Mouse (Mus musculus) kidney, postnatal 10 days (tissue): ENCODE measurements around the gene Napepld.
"Not testable (repeated sequence)": the region's sequence is repeated elsewhere in the genome, so short reads cannot be mapped to it uniquely, and the experiment has no call there.

Source experiments
- DNase-seq: peaks from one replicate; pipeline ENCODE4 v3.0.0; 2021; ENCODE audit warnings: mixed read lengths

Napepld gene

DNA sequence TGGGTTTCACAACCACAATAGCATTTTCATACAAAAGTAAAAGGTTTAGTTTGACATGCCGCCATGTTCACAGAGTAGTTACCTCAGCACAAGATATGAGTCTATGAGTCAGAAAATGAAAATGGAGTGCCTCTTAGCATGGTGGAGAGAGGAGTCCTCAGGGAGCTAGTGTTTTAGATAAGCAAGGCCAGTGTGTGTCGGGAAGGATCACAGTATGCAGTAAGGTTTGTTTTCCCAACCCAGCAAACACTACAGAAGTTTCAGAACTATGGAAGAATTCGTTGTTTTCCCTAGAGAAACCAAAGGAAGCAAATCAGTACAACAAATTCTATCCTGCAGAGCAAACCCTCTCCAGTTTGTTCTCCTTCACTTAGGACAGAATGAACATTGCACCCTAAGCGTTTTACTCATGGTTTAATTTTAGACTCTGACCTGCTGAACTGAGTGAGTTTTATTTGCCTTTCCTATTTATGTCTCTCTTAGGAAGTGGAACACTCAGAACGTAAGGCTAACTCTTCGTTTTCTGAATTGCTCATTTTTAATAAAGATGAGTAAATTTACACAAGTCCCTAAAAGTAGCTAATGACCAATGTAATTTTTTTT is 1.8 kb upstream of the Napepld start:
- DNase-seq = no peak

GRCm38 (mm10) chr5:21702009-21702364 is 791 bp upstream of the Napepld start:
- no peak for DNase-seq

DNA sequence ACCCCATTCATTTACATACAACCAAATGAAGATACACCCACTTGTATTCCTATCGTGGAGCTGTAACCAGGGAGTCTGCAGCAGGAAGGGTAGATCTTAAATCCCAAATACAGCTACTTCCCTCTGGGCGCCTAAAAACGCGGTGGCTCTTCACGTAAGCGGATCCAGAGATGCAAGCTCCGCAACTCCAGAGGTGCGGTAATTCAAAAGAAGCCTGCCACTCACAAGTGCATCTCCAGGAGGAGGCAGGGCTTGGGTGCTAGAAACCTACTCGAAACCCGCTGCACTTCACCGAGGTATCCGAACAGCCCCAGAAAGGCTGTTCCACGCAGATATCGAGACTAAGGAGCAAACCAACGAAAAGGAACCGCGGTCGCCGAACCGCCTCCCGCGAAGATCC is 262 bp downstream of the Napepld start:
- no peak for DNase-seq

GRCm38 (mm10) chr5:21700272-21700821 is 849 bp downstream of the Napepld start:
- no peak for DNase-seq

DNA sequence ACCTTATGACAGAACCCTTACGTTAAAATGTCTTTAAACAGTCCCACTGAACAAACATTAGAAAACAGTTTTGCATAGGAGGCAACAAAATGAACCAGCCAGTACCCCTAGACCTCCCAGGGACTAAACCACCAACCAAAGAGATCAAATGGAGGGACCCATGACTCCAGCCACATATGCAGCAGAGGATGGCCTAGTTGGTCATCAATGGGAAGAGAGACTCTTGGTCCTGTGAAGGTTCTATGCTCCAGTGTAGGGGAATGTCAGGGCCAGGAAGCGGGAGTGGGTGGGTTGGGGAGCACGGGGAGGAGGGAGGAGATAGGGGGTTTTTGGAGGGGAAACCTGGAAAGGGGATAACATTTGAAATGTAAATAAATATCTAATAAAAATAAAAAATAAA is 1.6 kb downstream of the Napepld start:
- not testable (repeated sequence) for DNase-seq

- DNase-seq = no peak
These were observed 6.2 kb downstream of the Napepld start for GRCm38 (mm10) chr5:21694854-21695490.

DNA sequence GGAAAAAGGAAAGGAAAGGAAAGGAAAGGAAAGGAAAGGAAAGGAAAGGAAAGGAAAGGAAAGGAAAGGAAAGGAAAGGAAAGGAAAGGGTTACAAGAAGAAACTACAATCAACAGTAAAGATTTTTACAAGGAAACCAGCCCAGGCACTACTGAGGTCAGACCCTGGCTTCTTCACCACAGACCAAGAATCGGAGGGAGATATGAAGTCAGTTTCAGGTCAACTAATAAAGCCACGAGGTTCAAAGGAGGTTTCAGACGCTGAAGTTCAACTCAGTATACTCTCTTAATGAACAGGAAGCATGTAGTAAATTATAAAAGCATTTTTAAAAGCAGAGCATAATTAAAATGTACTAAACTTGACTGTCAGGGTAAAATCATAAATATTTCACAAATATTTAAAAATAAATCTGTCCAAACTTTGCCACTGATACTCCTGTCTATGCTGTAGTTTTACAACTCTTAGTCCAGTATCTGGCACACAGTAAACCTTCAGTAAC is 7.8 kb downstream of the Napepld start:
- no peak for DNase-seq

- DNase-seq = no peak
These were observed 9.0 kb downstream of the Napepld start for GRCm38 (mm10) chr5:21692230-21692629.

GRCm38 (mm10) chr5:21687042-21687441 is 14.2 kb downstream of the Napepld start:
- no peak for DNase-seq

- no peak for DNase-seq
These were observed 16.2 kb downstream of the Napepld start for GRCm38 (mm10) chr5:21685001-21685400.

GRCm38 (mm10) chr5:21683811-21684210 is 17.4 kb downstream of the Napepld start:
- no peak for DNase-seq

DNA sequence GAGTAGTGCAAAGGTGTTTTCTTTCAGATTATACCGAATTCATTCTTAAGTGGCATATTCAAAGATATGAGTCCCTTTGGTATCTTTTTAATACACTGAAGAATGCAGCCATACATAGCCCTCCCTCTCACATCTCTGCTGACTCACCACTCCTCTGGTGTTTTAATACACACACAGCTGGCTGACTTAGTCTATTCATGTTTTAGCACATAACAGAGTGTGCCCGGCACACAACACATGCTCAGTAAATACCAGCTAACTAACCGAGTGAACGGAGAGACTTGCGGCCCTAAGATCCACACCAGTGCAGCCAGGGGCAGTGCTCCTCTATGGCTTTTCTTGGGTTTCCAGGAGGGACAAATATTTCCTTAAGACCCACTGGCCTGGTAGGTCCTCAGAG is 20.3 kb downstream of the Napepld start:
- DNase-seq = no peak

DNA sequence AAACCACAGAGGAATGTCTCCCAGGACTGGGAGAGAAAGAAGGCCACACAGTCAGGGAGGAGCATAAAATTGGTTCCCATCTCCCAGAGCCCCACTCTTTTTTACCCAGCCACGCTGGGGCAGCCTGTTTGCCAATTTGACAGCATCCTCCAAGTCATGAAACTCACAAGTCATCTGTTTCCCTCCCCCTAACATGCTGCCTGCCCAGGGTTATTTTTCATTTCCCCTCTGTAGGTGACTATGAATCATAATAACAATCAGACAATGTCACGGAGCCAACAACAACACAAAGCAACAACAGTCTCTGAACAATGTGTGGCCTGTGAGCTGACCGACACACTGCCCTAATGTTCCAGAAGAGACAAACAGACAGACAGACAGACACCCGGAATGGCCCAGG is 21.2 kb downstream of the Napepld start:
- no peak for DNase-seq

DNA sequence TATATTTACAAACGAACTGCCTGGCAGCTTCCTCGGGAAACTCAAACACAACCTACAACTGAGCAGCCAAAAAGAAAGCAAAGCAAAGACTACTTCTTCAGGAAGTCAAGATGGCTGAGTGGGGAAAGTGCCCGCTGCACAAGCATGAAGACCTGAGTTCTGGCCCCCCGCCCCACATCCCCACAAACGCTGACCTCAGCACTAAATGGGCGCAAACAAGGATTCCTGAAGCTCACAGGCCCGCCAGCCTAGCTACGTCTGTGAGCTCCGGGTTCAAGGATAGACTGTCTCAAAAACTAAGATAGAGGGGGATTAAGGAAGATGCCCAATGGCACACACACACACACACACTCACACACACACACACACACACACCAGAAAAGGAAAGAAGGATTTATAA is 22.8 kb downstream of the Napepld start:
- no peak for DNase-seq

DNA sequence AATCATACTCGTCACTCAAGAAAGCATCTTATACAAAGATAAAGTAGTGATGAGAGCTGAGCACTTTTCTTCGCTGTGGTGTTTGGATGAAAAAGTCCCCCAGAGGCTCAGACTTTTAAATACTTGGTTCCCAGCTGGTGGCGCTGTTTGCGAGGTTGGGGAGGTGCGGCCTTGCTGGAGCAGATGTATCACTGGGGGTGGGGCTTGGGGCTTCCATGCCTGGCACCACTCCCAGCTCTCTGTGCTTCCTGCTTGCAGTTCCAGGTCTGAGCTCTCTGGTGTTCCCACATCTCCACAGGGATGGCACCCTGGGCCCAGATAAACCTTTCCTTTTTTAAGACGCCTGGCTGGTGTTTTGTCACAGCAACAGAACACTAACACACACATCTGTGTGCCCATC is 23.3 kb downstream of the Napepld start:
- DNase-seq = no peak

DNA sequence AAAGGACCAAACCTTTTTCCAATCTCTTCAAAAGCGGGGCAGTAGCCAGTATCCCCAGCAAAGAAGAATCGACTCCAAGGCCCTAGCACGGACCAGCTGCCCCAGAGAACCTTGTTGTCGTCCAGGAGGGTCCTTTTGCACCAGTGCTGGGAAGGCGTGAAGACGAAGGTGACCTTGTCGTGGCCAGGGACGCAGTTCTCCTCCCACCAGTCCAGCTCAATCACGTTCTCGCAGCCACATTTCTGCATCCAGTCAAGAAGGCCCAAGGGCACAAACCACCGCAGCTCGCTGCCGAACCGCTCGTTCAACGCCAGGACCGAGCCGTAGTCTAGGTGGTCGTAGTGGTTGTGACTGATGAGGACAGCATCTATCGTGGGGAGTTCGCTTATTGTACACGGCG is 25.7 kb downstream of the Napepld start:
- DNase-seq = no peak

DNA sequence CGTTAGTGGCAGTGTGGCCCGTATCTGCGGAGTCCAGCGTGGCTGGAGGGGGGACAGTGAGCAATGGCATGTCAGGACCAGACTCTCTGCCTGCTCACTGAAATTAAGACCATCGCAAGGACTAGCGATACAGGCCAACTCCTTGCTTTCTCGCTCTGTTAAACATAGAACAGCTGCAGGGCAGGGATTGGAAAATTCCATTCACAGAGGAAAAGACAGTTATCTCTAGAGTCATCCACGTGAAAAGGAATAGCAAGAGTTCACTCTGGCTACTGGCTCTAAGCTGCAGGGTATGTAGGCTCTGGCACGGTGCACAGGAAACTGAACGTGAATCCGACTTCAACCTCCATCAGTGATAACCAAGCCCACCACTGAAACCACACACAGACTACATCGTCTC is 26.2 kb downstream of the Napepld start:
- no peak for DNase-seq

DNA sequence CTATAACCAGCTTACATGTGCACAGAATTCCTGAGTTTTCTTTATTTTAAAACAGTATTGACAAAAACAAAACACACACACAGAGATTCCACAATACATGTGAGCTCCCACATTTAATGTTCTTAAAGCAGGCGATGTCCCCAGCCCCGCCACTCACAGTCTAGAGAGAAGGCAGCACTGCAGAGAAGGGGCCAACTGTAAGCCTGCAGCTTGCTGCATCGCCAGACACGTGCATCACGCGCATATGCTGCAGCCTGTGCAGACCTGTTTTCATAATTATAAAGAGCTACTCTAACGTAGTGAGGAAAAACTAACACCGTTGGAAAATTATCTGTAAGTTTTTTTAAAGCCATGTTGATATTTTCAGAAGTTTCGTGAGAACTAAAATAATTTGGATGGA is 27.5 kb downstream of the Napepld start:
- DNase-seq = no peak

- DNase-seq = no peak
These were observed 28.2 kb downstream of the Napepld start for GRCm38 (mm10) chr5:21672812-21673635.

DNA sequence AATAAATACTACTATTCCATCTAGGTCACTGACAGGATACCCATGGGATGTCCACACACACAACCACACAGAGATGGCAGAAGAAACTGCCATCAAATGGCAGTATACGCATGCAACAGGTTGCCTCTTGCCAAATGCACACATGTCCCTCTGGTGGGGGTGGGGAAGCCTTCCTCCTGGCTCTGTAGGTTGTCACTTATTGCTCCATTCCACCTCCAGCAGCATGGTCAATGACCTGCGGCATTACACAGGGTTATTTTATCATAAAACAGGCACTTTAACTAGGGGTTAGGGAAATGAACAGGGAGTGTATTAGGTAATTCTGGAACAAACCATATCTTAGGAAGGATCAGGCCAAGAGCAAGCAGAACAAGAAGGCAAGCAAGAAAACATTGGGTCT is 31.9 kb downstream of the Napepld start:
- DNase-seq = no peak

DNA sequence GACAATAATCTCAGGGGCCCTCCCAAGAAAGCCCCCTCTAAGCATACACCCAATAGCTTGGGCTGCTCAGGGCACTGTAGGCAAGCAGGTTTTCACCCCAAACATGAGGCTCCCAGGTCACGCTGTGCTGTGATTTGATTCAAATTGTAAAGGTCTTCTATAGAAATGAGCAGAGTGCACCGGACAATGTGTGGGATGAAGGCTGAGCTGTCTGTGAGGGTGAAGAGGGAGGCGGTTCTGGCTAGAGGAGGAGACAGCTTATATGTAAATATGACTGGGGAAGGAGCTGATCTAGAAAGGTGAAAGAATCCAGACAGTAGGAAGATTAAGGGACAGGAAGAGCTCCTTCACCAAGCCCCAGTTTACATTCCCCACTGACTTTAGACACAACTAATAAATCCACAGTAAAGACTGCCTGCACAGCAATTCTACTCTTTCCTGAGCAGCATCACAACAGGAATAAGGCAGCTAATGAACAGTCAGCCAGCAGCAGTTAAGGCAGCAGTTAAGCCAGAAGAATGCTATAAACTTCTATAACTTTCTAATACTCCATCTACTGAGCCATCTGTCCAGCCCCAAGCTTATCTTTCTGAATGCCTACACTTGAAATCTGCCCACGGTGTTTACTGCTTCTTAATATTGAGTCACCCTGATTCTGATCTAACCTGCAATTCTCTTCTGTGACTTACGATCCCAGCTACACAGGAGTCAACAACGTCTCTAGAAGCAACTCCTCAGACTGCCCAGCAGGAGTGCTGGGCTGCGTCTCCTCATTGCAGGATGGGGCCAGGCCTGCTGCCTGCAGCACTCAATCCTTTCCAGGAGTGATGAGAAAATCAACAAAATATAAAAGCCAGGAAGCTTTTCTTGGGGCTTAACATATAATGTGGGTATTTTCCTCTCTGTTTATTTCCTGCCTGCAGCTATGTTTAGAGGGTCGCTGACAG is 33.7 kb downstream of the Napepld start:
- no peak for DNase-seq

DNA sequence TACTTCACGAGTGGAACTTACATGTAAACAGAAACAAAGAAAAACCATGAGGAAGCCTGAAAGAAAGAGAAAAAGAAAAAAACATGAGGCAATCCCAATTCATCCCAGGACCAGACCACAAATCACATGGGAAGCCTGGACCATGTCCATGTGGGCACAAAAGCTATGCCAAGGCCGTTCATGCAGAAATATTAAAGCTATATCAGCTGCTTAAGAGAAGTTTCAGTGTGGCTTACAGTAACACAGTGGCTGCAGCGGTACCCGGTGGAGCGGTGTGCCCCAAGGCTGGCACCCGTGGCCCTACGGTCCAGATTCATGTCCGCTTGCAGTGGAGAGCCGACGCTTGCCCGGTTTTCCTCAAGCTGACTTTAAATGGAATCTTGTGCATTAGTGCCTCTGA is 38.1 kb downstream of the Napepld start:
- DNase-seq = no peak

DNA sequence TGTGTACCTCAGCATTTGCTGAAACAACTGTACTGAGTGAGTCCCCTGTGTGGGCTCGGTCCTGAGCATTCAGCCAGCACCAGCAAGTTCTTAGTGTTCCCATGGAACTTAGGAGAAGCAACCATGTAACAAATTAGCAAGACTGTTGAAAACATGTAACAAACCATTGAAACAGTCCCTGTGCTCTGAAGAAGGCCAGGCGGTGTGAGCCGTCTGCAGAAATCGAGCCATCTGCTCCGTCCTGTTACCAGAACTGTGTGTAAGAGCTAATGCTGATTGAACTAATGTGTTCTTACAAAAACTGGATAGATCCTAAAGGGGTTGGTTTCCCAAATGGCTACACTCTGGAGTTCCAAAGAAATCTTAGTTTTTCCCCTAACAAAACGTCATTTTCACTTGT is 40.3 kb downstream of the Napepld start:
- no peak for DNase-seq
